Mouse (Mus musculus): ENCODE measurements at regions not wholly inside any gene's neighbourhood (a gene's known extent, or its start where the extent isn't known, plus 50 kb on each side); places are given as distances from the start of the nearest gene placed in this dataset.

DNA sequence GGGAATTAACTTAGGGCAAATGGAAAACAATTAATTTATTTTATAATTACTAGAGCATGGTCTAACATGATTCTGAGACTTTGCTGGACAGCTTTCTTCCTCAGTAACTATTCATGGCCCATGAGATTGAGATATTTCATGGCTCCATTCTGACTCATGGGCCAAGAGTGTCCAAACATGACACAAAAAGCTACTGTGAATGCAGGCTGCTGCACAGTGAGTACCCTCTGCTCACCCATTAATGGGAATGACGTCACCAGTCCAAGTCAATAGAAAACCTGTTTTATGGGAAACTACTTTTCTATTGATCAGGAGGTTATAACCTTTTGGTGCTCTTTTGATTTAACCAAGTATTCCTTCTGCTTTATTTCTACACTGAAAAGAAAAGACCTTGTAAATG, 693.6 kb downstream of the Rwdd3 start:
- TF ChIP-seq MYC (IDR thresholded peaks at IDR 0.05; ENCODE audit: low read depth, low read length) (no peak), JUND (conservative IDR thresholded peaks at IDR 0.05; ENCODE audit: low read depth, low read length) (no peak), CTCF (conservative IDR thresholded peaks at IDR 0.05 in 1 of 2, IDR thresholded peaks at IDR 0.05 in 1 of 2; ENCODE audit: low read depth in 2 of 2, low read length in 2 of 2) (no peak), POLR2A (IDR thresholded peaks at IDR 0.05; ENCODE audit: low read depth, low read length) (no peak), CHD2 (IDR thresholded peaks at IDR 0.05; ENCODE audit: low read length) (no peak), JUN (IDR thresholded peaks at IDR 0.05; ENCODE audit: insufficient read depth, low read depth, low read length) (no peak), USF1 (IDR thresholded peaks at IDR 0.05; ENCODE audit: low read depth, low read length) (no peak), TBP (conservative IDR thresholded peaks at IDR 0.05; ENCODE audit: low read depth, low read length) (no peak), SMC3 (IDR thresholded peaks at IDR 0.05; ENCODE audit: low read depth, low read length) (no peak), MAFK (IDR thresholded peaks at IDR 0.05; ENCODE audit: insufficient replicate concordance, low read length) (no peak), POLR2AphosphoS2 (IDR thresholded peaks at IDR 0.05; ENCODE audit: low read depth, low read length) (no peak), ETS1 (conservative IDR thresholded peaks at IDR 0.05; ENCODE audit: low read depth, low read length) (no peak)
